Mouse (Mus musculus) CD4-positive, CD25-positive, alpha-beta regulatory T cell, adult 9 weeks (primary cell): ENCODE results near the gene Pprc1. TPM values are rescaled to one million over a fixed set of nuclear protein-coding genes. Genes with fewer than 3 reads are reported as not detected.

Source experiments
- polyA plus RNA-seq: library from polyadenylated mRNA; unstranded; fragments of 100-300 nt; shearing (Covaris generic); gene quantifications from one replicate; pipeline ENCODE4 v1.2.1, GENCODE M21; 2017

The Pprc1 gene
- 44.5 TPM for polyA plus RNA-seq

GRCm38 (mm10) chr19:46044271-46044992 lies at the start of gene Pprc1:
Pprc1 (plus strand) TSS chr19:46044886.

DNA sequence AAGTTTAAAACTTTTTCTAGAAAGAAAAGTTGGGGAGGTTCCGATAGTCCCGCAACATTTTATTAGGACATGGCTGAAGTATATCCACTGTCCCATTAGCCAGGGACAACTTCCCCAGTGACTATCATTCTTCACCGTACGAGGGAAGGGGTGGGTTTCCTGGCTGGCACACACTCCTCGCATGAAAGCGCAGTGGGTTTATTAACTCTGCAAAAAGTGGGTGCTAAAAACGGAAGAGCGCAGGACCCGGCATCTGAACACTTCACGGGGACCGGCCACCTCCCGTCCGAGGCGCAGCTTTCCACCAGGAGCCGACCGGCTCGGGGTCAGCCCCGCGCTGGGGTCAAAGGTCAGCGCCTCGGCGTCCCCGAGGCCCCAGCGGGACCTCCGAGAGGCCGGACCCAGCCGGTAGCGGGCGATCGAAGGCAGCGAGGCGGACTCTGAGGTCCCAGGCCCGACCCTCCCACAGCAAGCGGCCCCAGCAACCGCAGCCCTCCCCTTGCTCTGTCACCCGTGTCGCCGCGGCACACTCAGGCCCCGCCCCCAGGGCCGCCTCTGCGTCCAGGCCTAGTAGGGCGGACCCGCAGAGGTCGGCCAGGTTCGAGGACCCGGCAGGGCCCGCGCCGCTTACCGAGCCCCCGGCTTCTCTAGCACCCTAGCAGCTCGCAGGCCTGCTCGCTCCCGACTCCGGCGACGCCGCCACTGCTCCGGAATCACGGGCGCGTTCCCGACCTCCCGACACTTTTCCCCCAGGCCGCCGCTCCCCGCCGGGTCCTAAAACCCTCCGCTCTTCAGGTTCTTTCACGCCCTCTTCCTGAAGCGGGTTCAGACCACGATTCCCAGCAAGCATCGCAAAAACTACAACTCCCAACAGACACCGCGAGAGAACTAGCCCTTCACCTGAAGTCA lies 46.6 kb upstream of the Pprc1 start, which contains the start of gene Armh3:
TSS of gene Armh3 (minus strand) at position 704 of the 909 bp plus-strand sequence.

GRCm38 (mm10) chr19:46003371-46004226 lies 41.1 kb upstream of the Pprc1 start, which contains the start of gene Hps6:
Hps6 (plus strand) TSS chr19:46003508.

GRCm38 (mm10) chr19:46044993-46045695 lies 458 bp downstream of the Pprc1 start, which contains the start of gene Ldb1:
Ldb1 (minus strand) TSS chr19:46045214.

GRCm38 (mm10) chr19:46075616-46076607 lies 31.2 kb downstream of the Pprc1 start, which contains the start of gene Nolc1:
Nolc1 (plus strand) TSS chr19:46075863.

Other genes with a start within 250 kb of the Pprc1 start
- gene Kcnip2, start 228.8 kb upstream of the Pprc1 start, polyA plus RNA-seq, result 11.4 TPM
- 17.1 TPM for gene Armh3, start 46.4 kb upstream of the Pprc1 start, polyA plus RNA-seq
- gene Hps6, start 41.4 kb upstream of the Pprc1 start, polyA plus RNA-seq, result 8.6 TPM
- 34.4 TPM for gene Ldb1, start 328 bp downstream of the Pprc1 start, polyA plus RNA-seq
- gene Nolc1, start 31.0 kb downstream of the Pprc1 start, polyA plus RNA-seq, result 104 TPM
- not detected for gene Elovl3, start 87.0 kb downstream of the Pprc1 start, polyA plus RNA-seq
- not detected for gene Pitx3, start 103.4 kb downstream of the Pprc1 start, polyA plus RNA-seq
- gene Gbf1, start 107.6 kb downstream of the Pprc1 start, polyA plus RNA-seq, result 84.8 TPM